Mouse (Mus musculus) cerebellum, postnatal 10 days (tissue): Measurements from ENCODE around the gene Rab15.

Experiments used
- DNase-seq, 2 experiments: peaks; one replicate each; pipeline ENCODE4 v3.0.0; 2021; ENCODE audit warnings: mixed read lengths in 2 of 2

Gene Rab15

GRCm38 (mm10) chr12:76776898-76777297 is 45.8 kb downstream of the Rab15 start:
- no peak for DNase-seq

- no peak for DNase-seq
These were observed 47.6 kb downstream of the Rab15 start for GRCm38 (mm10) chr12:76775132-76775531.

- no peak for DNase-seq
These were observed 48.1 kb downstream of the Rab15 start for GRCm38 (mm10) chr12:76774652-76775051.

- no peak for DNase-seq
These were observed 51.2 kb downstream of the Rab15 start for GRCm38 (mm10) chr12:76771540-76771939.

GRCm38 (mm10) chr12:76770841-76771500 is 51.7 kb downstream of the Rab15 start:
- DNase-seq: no peak

- DNase-seq: peak in 1 of 2 experiments; percentile 39
These were observed 56.6 kb downstream of the Rab15 start for GRCm38 (mm10) chr12:76765901-76766630.

GRCm38 (mm10) chr12:76765354-76765851 is 57.3 kb downstream of the Rab15 start, which contains the start of the genes Churc1 and Fntb:
TSS of gene Churc1 (plus strand) at chr12:76765538.
TSS of gene Fntb (plus strand) at chr12:76765589.
- DNase-seq: peak; percentile 94 to 95

- DNase-seq: peak; percentile 81 to 93
These were observed 69.9 kb downstream of the Rab15 start for GRCm38 (mm10) chr12:76752652-76753318.

GRCm38 (mm10) chr12:76750866-76751459 is 71.7 kb downstream of the Rab15 start:
- peak; percentile 59 to 64 for DNase-seq
